In the genomic region with DNA sequence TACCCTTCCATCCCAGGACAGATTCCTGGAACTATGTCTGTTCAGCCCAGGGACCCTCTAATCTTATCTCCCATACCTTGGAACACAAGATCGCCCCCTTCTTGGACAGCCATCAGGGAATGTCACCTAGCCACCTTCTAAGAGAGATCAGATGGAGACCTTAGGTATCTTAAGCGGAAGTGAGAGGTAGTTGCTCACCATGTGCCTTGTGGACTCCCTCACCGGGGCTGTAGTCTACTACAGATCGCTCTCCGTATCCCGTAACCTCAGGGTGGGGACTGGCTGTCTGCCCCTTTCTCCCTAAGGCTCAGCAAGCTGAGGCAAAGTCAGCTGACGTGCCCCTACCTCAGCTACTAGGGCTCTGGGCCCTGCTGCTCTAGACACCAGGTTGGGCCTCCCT, we compare ENCODE assay signal across 1 mouse cellular context.
TF ChIP-seq lines count a peak whose summit lies in the region.

No protein-coding gene starts in this region.

TF ChIP-seq in MEL, 35 proteins besides CTCF, POLR2A, EP300 and RAD21:
- TF ChIP-seq MAX (IDR thresholded peaks at IDR 0.05; ENCODE audit: low read length) (peak; percentile 72), SIN3A (IDR thresholded peaks at IDR 0.05; ENCODE audit: low read length) (no peak), ELF1 (IDR thresholded peaks at IDR 0.05; ENCODE audit: low read depth, low read length) (no peak), MYC (IDR thresholded peaks at IDR 0.05; ENCODE audit: low read depth, low read length) (peak; percentile 58; the same call in 1 of the 2 replicates), MAZ (IDR thresholded peaks at IDR 0.05; ENCODE audit: low read depth, low read length) (0 out of 2 replicates have a peak, but pooled peaks have one; percentile 19), CHD1 (IDR thresholded peaks at IDR 0.05; ENCODE audit: low read depth, low read length) (no peak), TAL1 (IDR thresholded peaks at IDR 0.05; ENCODE audit: low read length) (0 out of 2 replicates have a peak, but pooled peaks have one; percentile 13)
